Mouse (Mus musculus): Measurements from ENCODE around the gene Ppp1cb.
A peak's percentile ranks its signal among the peaks of the same experiment; 100 is the strongest.
"Not testable (repeated sequence)": the region's sequence is repeated elsewhere in the genome, so short reads cannot be mapped to it uniquely, and the experiment has no call there.

The Ppp1cb gene

GRCm38 (mm10) chr5:32458408-32459143 lies at the start of gene Ppp1cb:
Gene Ppp1cb (plus strand): TSS chr5:32458843.
- DNase-seq (ENCODE audit: low spot score in 2 of 2), result peak; percentile 99

DNA sequence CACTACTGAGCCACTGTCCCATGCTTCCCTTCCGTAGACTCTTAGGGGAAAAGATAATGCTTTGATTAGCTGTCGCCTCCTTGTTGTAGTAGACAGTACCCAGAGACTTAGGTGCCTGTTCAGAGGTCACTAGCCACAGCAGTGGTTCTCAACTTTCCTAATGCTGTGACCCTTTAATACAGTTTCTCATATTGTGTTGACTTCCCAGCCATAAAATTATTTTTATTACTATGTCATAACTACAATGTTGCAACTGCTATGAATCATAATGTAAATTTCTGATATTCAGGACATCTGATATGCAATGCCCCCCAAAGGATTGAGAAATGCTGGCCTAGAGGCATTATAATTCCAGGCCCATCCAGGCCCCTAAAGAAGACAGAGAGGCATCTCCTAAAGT lies 48.9 kb upstream of the Ppp1cb start:
- DNase-seq (ENCODE audit: low spot score in 2 of 2), result no peak

DNA sequence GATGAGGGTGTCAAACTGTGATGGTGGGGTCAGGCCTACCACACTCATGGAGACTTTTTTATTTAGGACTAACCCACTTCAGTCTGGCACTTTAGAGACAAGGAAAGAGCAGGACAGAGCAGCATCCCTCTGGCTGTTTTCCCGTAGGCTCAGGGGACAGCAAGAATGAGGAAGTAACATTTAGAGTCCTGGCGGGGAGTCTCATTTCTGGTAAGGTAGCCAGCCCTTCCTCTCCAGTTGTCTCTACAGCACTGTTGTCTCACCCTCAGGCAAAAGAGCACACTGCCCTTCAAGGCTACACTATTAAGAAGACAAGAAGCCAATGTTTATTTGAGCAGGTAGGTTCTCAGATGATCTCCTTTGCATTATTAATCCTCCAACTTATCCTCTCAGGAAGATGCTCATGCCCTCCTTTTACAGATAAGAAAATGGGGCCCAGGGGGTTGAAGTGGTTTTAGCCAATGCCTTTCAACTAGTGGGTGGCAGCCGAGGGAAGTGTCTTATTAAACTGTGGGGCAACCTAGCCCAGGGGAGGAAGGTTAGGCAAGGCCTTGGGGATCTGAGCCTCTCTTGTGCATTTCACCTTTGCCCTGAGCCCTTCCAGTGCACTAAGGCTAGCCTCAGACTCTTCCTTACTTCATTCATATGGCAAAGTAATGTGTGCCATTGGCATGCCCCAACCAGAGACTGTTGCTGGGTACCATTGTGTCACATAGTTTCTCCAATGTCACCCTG lies 47.5 kb upstream of the Ppp1cb start:
- no peak for DNase-seq (ENCODE audit: low spot score in 2 of 2)

GRCm38 (mm10) chr5:32412186-32412950 lies 46.3 kb upstream of the Ppp1cb start:
- DNase-seq (ENCODE audit: low spot score in 2 of 2), result no peak

- DNase-seq (ENCODE audit: low spot score in 2 of 2), result no peak
These were observed 45.6 kb upstream of the Ppp1cb start for GRCm38 (mm10) chr5:32413083-32413482.

- no peak for DNase-seq (ENCODE audit: low spot score in 2 of 2)
These were observed 45.1 kb upstream of the Ppp1cb start for GRCm38 (mm10) chr5:32413569-32413968.

- no peak for DNase-seq (ENCODE audit: low spot score in 2 of 2)
These were observed 44.1 kb upstream of the Ppp1cb start for GRCm38 (mm10) chr5:32414461-32414985.

DNA sequence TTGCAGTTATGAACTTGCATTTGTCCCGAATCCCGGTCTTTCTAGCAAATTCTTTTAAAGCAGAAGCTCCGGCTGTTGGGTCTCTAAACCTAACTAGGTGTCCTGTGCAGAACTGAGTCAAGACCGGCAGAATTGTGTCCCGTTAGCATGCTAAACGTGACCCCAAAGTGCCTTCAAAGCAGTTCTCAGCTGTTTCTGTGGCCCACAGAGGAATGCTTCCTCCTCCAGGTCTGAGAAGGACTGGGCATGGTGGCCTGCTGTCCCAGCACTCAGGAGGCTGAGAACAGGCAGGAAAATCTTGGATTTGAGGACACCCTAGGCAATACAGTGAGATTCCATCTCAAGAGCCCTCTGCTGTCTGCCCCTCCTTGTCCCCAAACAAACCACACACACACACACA lies 43.1 kb upstream of the Ppp1cb start:
- DNase-seq (ENCODE audit: low spot score in 2 of 2), result no peak

- peak; percentile 36 to 41 for DNase-seq (ENCODE audit: low spot score in 2 of 2)
These were observed 41.8 kb upstream of the Ppp1cb start for GRCm38 (mm10) chr5:32416881-32417280.

- DNase-seq (ENCODE audit: low spot score in 2 of 2), result no peak
These were observed 36.5 kb upstream of the Ppp1cb start for GRCm38 (mm10) chr5:32422081-32422589.

DNA sequence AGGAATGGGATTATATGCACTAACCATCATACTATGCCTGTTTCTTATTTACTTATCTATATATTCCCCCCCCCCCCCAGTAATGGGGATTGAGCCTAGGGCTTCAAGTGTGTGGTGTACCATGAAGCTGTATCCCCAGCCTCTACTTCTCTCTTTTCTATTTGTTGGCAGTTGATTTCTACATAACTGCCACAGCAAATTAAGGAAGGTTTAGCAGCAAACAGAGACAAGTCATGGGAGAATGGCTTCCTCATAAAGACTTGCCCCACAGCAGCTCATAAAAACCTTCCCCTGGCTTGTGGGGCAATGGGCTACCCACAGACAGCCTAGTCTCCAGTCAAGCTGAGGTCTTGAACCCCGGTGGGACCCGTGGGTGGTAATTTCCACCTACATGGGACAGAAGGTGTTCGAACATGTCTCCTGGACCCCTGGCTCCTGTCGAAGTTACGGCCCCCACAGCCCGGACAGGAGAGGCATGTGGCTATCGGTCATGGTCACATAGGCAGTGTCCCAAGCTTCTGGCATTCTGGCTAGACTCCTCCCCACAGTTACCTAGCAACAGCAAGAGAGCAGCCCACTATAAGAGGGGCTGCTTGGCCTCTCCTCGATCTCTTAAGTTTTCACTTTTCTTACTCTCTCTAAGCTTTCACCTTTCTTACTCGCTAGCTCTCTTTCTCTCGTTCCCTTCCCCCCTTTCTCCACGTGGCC lies 35.1 kb upstream of the Ppp1cb start:
- no peak for DNase-seq (ENCODE audit: low spot score in 2 of 2)

DNA sequence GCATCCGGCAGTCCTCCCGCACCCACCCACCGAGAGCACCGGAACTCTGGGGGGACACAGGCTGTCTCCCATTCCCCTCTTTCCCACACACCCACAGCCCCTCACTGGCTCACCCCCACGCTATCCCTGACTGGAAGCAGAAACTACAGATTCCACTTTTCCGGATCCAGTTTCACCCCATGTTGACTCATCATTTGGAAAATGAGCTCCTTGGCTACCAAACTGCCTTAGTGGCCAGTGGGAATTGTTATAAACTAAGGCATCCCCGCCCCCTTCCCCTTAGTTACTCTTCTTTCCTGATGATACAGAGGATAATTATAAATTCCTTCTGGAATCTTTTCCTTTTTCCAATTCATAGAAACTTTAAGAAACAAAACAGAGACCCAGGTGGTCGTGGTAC lies 34.2 kb upstream of the Ppp1cb start:
- DNase-seq (ENCODE audit: low spot score in 2 of 2), result no peak

GRCm38 (mm10) chr5:32425485-32426171 lies 33.0 kb upstream of the Ppp1cb start:
- DNase-seq (ENCODE audit: low spot score in 2 of 2), result no peak

DNA sequence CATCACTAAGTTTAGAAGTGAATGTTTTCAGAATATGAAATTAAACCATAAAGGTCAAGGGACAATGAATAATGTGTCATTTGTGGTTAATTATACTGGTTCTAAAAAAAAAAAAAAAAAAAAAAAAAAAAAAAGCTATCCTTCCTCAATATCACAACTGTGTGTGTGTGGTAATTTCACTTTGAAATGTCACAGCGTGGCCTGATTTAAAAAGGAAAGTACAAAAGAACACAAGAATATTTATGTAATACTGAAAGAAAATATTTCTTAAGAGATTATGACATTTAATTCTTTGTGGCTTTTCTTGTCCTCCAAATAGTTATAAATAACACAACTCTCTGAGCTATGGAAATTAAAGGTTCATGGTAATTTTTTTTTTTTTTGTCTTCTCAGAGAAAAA lies 28.2 kb upstream of the Ppp1cb start:
- DNase-seq (ENCODE audit: low spot score in 2 of 2), result no peak

GRCm38 (mm10) chr5:32434346-32434745 lies 24.3 kb upstream of the Ppp1cb start:
- DNase-seq (ENCODE audit: low spot score in 2 of 2), result not testable (repeated sequence)

GRCm38 (mm10) chr5:32435612-32436011 lies 23.0 kb upstream of the Ppp1cb start:
- DNase-seq (ENCODE audit: low spot score in 2 of 2), result no peak

DNA sequence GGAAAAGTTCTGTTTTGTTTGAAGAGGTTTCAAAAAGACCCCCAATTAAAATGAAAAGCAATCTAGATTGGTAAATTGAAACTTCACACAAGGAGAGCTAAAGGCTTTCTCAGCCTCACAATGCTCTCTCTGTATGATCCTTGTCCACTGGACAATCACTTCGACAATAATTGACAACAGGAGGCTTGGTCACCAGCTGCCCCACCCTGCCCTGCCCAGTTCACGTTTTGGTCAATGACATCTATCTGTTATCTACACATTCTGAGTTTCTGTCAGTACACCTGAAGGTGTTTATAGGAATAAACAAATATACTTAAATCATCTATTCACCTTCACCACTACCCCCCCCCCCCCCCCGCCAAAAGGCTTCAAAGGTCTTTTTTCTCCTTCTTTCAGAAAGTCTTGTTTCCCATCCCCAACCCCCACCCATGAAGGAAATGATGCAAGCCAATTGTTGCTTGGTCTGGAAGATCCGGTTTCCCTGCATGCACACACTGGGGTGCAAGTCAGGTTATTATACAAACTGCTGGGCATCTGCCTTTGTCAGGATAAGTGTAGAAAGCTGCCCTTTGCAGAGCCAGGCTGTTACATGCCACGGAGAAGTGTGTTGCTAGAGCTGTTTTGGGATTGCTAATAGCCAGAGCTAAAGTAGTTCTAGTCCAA lies 20.6 kb upstream of the Ppp1cb start:
- no peak for DNase-seq (ENCODE audit: low spot score in 2 of 2)

DNA sequence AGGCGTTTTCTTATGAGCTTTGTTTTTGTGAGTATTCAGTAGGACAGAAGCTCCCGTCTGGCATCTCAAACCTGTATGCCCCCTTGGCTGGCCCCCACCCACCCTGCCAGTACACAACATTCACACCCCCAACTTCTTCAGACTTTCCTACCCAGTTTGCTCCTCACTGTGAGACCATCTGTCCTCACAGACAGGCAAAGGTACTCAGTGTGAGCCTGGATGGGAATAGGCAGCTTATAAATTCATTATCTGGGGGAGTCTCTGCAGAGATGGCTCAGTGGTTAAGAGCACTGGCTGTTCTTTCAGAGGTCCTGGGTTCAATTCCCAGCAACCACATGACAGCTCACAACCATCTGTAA lies 20.1 kb upstream of the Ppp1cb start:
- DNase-seq (ENCODE audit: low spot score in 2 of 2), result no peak

DNA sequence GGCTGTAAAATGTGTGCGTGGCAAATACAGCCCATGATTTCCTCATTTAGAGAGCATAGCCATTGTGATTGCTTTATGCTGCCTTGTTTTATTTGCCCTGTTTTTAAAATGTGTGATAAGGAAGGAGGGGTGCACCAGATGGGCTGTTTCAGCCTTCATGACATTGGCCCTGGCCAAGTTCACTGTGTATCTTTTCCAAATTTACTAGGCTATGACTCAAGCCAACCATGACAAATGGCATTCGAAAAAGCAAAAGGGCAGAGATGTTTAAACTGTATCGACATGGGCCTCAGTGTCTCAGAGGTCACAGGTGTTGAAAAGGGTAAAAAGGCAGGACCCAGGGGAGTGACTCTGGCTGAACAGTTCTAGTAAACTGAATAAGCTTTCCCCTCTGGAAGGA lies 17.3 kb upstream of the Ppp1cb start:
- no peak for DNase-seq (ENCODE audit: low spot score in 2 of 2)

- no peak for DNase-seq (ENCODE audit: low spot score in 2 of 2)
These were observed 16.6 kb upstream of the Ppp1cb start for GRCm38 (mm10) chr5:32441992-32442575.

All from right cerebral cortex, postnatal 10 days (tissue).